Mouse (Mus musculus) erythroblast, embryonic 14.5 days (primary cell): ENCODE measurements around the gene Gpsm2. TPM values are rescaled to one million over a fixed set of nuclear protein-coding genes. Genes with fewer than 3 reads are reported as not detected.
A peak's percentile ranks its signal among the peaks of the same experiment; 100 is the strongest.
"Not testable (repeated sequence)": the region's sequence is repeated elsewhere in the genome, so short reads cannot be mapped to it uniquely, and the experiment has no call there.

Source experiments
- H3K27me3 ChIP-seq: 2 replicates; pipeline ENCODE4 v1.6.1; 2012; ENCODE audit warnings: inconsistent platforms; ENCODE audit not compliant: control insufficient read depth
- H3K36me3 ChIP-seq: 2 replicates; pipeline ENCODE4 v1.6.1; 2012; ENCODE audit warnings: mild to moderate bottlenecking, inconsistent platforms; ENCODE audit not compliant: control insufficient read depth
- H3K4me1 ChIP-seq: 2 replicates; pipeline ENCODE4 v1.6.1; 2012; ENCODE audit warnings: inconsistent platforms; ENCODE audit not compliant: control insufficient read depth
- H3K4me3 ChIP-seq: replicated peaks from 2 replicates; pipeline ENCODE3; 2012; ENCODE audit warnings: moderate library complexity, mild to moderate bottlenecking, inconsistent platforms
- H3K9me3 ChIP-seq: 2 replicates; pipeline ENCODE4 v1.6.1; 2012; ENCODE audit warnings: low read length, inconsistent platforms, mixed read lengths; ENCODE audit not compliant: control insufficient read depth
- GATA1 ChIP-seq: IDR thresholded peaks from 2 replicates; pipeline ENCODE4 v1.6.1; 2012; ENCODE audit warnings: low read length, inconsistent platforms, mixed read lengths
- TAL1 ChIP-seq: IDR thresholded peaks from 3 replicates; pipeline ENCODE4 v1.6.1; 2012; ENCODE audit warnings: low read length, inconsistent platforms, mixed read lengths
- polyA plus RNA-seq: library from polyadenylated mRNA; stranded (reverse); fragments of >175 nt; gene quantifications from 2 replicates; pipeline ENCODE4 v1.2.3, GENCODE M21; 2012

Gpsm2 gene
- polyA plus RNA-seq, 1 experiment: 2.1 TPM

GRCm38 (mm10) chr3:108689015-108689441 lies 33.1 kb downstream of the Gpsm2 start:
- Histone ChIP-seq H3K4me1 (no peaks in the 10 kb centered on the region), H3K4me3 (no peak overlapping the region), H3K27me3 (no peaks in the 10 kb centered on the region), H3K9me3 (no peaks in the 10 kb centered on the region), H3K36me3 (peaks cover 77% of the 10 kb centered on the region)
- TF ChIP-seq GATA1: no peak
- no peak for TF ChIP-seq TAL1

- H3K36me3 ChIP-seq: peaks cover 97% of the 10 kb centered on the region
- TF ChIP-seq TAL1 (no peak), GATA1 (no peak)
- H3K4me3 ChIP-seq: no peak overlapping the region
- H3K27me3 ChIP-seq: no peaks in the 10 kb centered on the region
- no peaks in the 10 kb centered on the region for H3K4me1 ChIP-seq
- no peaks in the 10 kb centered on the region for H3K9me3 ChIP-seq
Measured at GRCm38 (mm10) chr3:108685701-108686100, 36.4 kb downstream of the Gpsm2 start.

- not testable (repeated sequence) for H3K9me3 ChIP-seq, H3K4me3 ChIP-seq, H3K27me3 ChIP-seq, H3K4me1 ChIP-seq
- peaks cover 98% of the 10 kb centered on the region for H3K36me3 ChIP-seq
Measured at GRCm38 (mm10) chr3:108683597-108683996, 38.5 kb downstream of the Gpsm2 start.

- no peaks in the 10 kb centered on the region for H3K4me1 ChIP-seq
- H3K36me3 ChIP-seq: peaks cover 98% of the 10 kb centered on the region
- TF ChIP-seq GATA1 (no peak), TAL1 (no peak)
- no peaks in the 10 kb centered on the region for H3K9me3 ChIP-seq
- H3K27me3 ChIP-seq: no peaks in the 10 kb centered on the region
- no peak overlapping the region for H3K4me3 ChIP-seq
Measured at GRCm38 (mm10) chr3:108681004-108681403, 41.1 kb downstream of the Gpsm2 start.

GRCm38 (mm10) chr3:108676616-108677015 lies 45.5 kb downstream of the Gpsm2 start:
- peaks cover 98% of the 10 kb centered on the region for H3K36me3 ChIP-seq
- H3K9me3 ChIP-seq: no peaks in the 10 kb centered on the region
- no peaks in the 10 kb centered on the region for H3K4me1 ChIP-seq
- no peak for TF ChIP-seq GATA1
- no peak for TF ChIP-seq TAL1
- no peak overlapping the region for H3K4me3 ChIP-seq
- H3K27me3 ChIP-seq: no peaks in the 10 kb centered on the region

- H3K4me3 ChIP-seq: no peak overlapping the region
- TF ChIP-seq GATA1 (no peak), TAL1 (no peak)
- peaks cover 6% of the 10 kb centered on the region for H3K4me1 ChIP-seq
- no peaks in the 10 kb centered on the region; the same call in 1 of the 2 replicates for H3K27me3 ChIP-seq
- peaks cover 71% of the 10 kb centered on the region for H3K36me3 ChIP-seq
- peaks cover 8% of the 10 kb centered on the region for H3K9me3 ChIP-seq
Measured at GRCm38 (mm10) chr3:108660941-108661340, 61.2 kb downstream of the Gpsm2 start.

- Histone ChIP-seq H3K4me1 (peaks cover 18% of the 10 kb centered on the region), H3K9me3 (peaks cover 8% of the 10 kb centered on the region), H3K27me3 (no peaks in the 10 kb centered on the region; the same call in 1 of the 2 replicates), H3K36me3 (peaks cover 50% of the 10 kb centered on the region), H3K4me3 (no peak overlapping the region)
- no peak for TF ChIP-seq TAL1
- no peak for TF ChIP-seq GATA1
Measured at GRCm38 (mm10) chr3:108658612-108659011, 63.5 kb downstream of the Gpsm2 start.

- H3K36me3 ChIP-seq: peaks cover 24% of the 10 kb centered on the region
- peaks cover 30% of the 10 kb centered on the region for H3K4me1 ChIP-seq
- H3K27me3 ChIP-seq: no peaks in the 10 kb centered on the region
- TF ChIP-seq GATA1: no peak
- no peak for TF ChIP-seq TAL1
- H3K4me3 ChIP-seq: no peak overlapping the region
- no peaks in the 10 kb centered on the region for H3K9me3 ChIP-seq
Measured at GRCm38 (mm10) chr3:108655486-108655885, 66.6 kb downstream of the Gpsm2 start.

GRCm38 (mm10) chr3:108654566-108654965 lies 67.5 kb downstream of the Gpsm2 start:
- H3K4me1 ChIP-seq: peaks cover 30% of the 10 kb centered on the region
- H3K9me3 ChIP-seq: no peaks in the 10 kb centered on the region
- peaks cover 17% of the 10 kb centered on the region for H3K36me3 ChIP-seq
- TF ChIP-seq TAL1 (no peak), GATA1 (no peak)
- no peaks in the 10 kb centered on the region for H3K27me3 ChIP-seq
- peak overlapping the region; percentile 86 for H3K4me3 ChIP-seq

- H3K9me3 ChIP-seq: no peaks in the 10 kb centered on the region
- H3K4me3 ChIP-seq: peak within 1 kb of the TSS; percentile 86
- TF ChIP-seq GATA1 (no peak), TAL1 (no peak)
- H3K4me1 ChIP-seq: peaks cover 30% of the 10 kb centered on the region
- no peaks in the 10 kb centered on the region for H3K27me3 ChIP-seq
- peaks cover 12% of the 10 kb centered on the region for H3K36me3 ChIP-seq
Measured at GRCm38 (mm10) chr3:108653710-108654379, 68.3 kb downstream of the Gpsm2 start, which contains the start of gene Clcc1. Gene Clcc1 (plus strand): TSS chr3:108653913.
